ENCODE assay signal across 8 mouse cellular contexts in genomic region chr3:79842165-79842564, GRCm38 (mm10). TPM values are rescaled to one million over a fixed set of nuclear protein-coding genes. Genes with fewer than 3 reads are reported as not detected.
DNase-seq lines count a peak whose midpoint lies in the region; ATAC-seq lines count a peak whose summit lies in the region.

No protein-coding gene starts in this region.

- no peaks in the 10 kb centered on the region for H3K4me1 ChIP-seq in embryonic facial prominence, embryonic 15.5 days
- peaks cover 8% of the 10 kb centered on the region for H3K4me1 ChIP-seq in hindbrain, embryonic 13.5 days (replicated peaks)
- H3K4me1 ChIP-seq in limb, embryonic 15.5 days, result peaks cover 5% of the 10 kb centered on the region; the same call in 1 of the 2 replicates
- H3K4me1 ChIP-seq in midbrain, embryonic 15.5 days, result peaks cover 6% of the 10 kb centered on the region

- no peaks in the 10 kb centered on the region for H3K9me3 ChIP-seq in embryonic facial prominence, embryonic 15.5 days (replicated peaks)
- no peaks in the 10 kb centered on the region for H3K9me3 ChIP-seq in hindbrain, embryonic 13.5 days
- no peaks in the 10 kb centered on the region for H3K9me3 ChIP-seq in limb, embryonic 15.5 days
- H3K9me3 ChIP-seq in midbrain, embryonic 15.5 days, result no peaks in the 10 kb centered on the region

- H3K4me3 ChIP-seq in embryonic facial prominence, embryonic 15.5 days (replicated peaks), result peak overlapping the region; percentile 56
- H3K4me3 ChIP-seq in hindbrain, embryonic 13.5 days, result peak overlapping the region; percentile 46
- peak overlapping the region; percentile 56 for H3K4me3 ChIP-seq in limb, embryonic 15.5 days
- peak overlapping the region; percentile 51 for H3K4me3 ChIP-seq in midbrain, embryonic 15.5 days

- H3K27ac ChIP-seq in embryonic facial prominence, embryonic 15.5 days (replicated peaks), result peak overlapping the region; percentile 75; the same call in 1 of the 2 replicates
- no peak overlapping the region for H3K27ac ChIP-seq in hindbrain, embryonic 13.5 days
- H3K27ac ChIP-seq in limb, embryonic 15.5 days, result peak overlapping the region; percentile 86
- no peak overlapping the region for H3K27ac ChIP-seq in midbrain, embryonic 15.5 days

- WGBS in embryonic facial prominence, embryonic 15.5 days, result 6% methylated on average over 12 of the region's 12 CpGs
- 11% methylated on average over 12 of the region's 12 CpGs for WGBS in hindbrain, embryonic 13.5 days
- WGBS in limb, embryonic 15.5 days, result 7% methylated on average over 12 of the region's 12 CpGs
- 9% methylated on average over 12 of the region's 12 CpGs for WGBS in midbrain, embryonic 15.5 days

- H3K27me3 ChIP-seq in embryonic facial prominence, embryonic 15.5 days, result no peaks in the 10 kb centered on the region
- H3K27me3 ChIP-seq in hindbrain, embryonic 13.5 days, result 0 out of 2 replicates have a peak, but pooled peaks cover 8% of the 10 kb centered on the region
- H3K27me3 ChIP-seq in limb, embryonic 15.5 days, result no peaks in the 10 kb centered on the region
- no peaks in the 10 kb centered on the region for H3K27me3 ChIP-seq in midbrain, embryonic 15.5 days (replicated peaks)

- H3K36me3 ChIP-seq in embryonic facial prominence, embryonic 15.5 days, result no peaks in the 10 kb centered on the region
- H3K36me3 ChIP-seq in hindbrain, embryonic 13.5 days, result no peaks in the 10 kb centered on the region
- no peaks in the 10 kb centered on the region for H3K36me3 ChIP-seq in limb, embryonic 15.5 days
- no peaks in the 10 kb centered on the region for H3K36me3 ChIP-seq in midbrain, embryonic 15.5 days (replicated peaks)

- H3K4me2 ChIP-seq in embryonic facial prominence, embryonic 15.5 days (replicated peaks), result peak overlapping the region; percentile 74
- peak overlapping the region; percentile 78 for H3K4me2 ChIP-seq in hindbrain, embryonic 13.5 days
- peak overlapping the region; percentile 72 for H3K4me2 ChIP-seq in limb, embryonic 15.5 days
- H3K4me2 ChIP-seq in midbrain, embryonic 15.5 days, result peak overlapping the region; percentile 91

- peak; percentile 69 for ATAC-seq in embryonic facial prominence, embryonic 15.5 days (ENCODE audit: insufficient number of reproducible peaks, low FRiP score, low TSS enrichment, low read depth)
- ATAC-seq in hindbrain, embryonic 13.5 days (ENCODE audit: low FRiP score), result peak; percentile 73
- no peak for ATAC-seq in limb, embryonic 15.5 days (ENCODE audit: insufficient number of reproducible peaks, low FRiP score, low TSS enrichment, low read depth)
- peak; percentile 73 for ATAC-seq in midbrain, embryonic 15.5 days (replicated peaks)

- peak overlapping the region; percentile 46; the same call in 1 of the 2 replicates for H3K9ac ChIP-seq in embryonic facial prominence, embryonic 15.5 days
- H3K9ac ChIP-seq in hindbrain, embryonic 13.5 days, result peak overlapping the region; percentile 68; the same call in 1 of the 2 replicates
- peak overlapping the region; percentile 47; the same call in 1 of the 2 replicates for H3K9ac ChIP-seq in limb, embryonic 15.5 days
- H3K9ac ChIP-seq in midbrain, embryonic 15.5 days, result peak overlapping the region; percentile 31; the same call in 1 of the 2 replicates

- peak; percentile 89 for DNase-seq in CD4-positive helper T cell, adult 2 months (ENCODE audit: low read depth, low spot score)
- peak; percentile 75 for DNase-seq in NIH3T3 (ENCODE audit: low read depth)
- DNase-seq in testis, postnatal 14 days (ENCODE audit: low spot score), result peak; percentile 64
- no peak for DNase-seq in right cerebral cortex, postnatal 36 days (ENCODE audit: low spot score in 2 of 2)

RNA-seq across cellular contexts. Expression of gene Tmem144, which starts 10.4 kb away (rescaled TPM):
- 3.2 and 3.8 TPM in 2 replicates for polyA plus RNA-seq in embryonic facial prominence, embryonic 15.5 days (2015; fragmentation: Nextera tagmentation; extraction: Ambion mirVana)
- 1.1 and 1.4 TPM in 2 replicates for polyA plus RNA-seq in hindbrain, embryonic 13.5 days (2015; fragmentation: Nextera tagmentation; extraction: Ambion mirVana)
- polyA plus RNA-seq in limb, embryonic 15.5 days (2015; fragmentation: Nextera tagmentation; extraction: Ambion mirVana), result 2.8 and 3.8 TPM in 2 replicates
- 0.87 and 0.96 TPM in 2 replicates for polyA plus RNA-seq in midbrain, embryonic 15.5 days (2015; fragmentation: Nextera tagmentation; extraction: Ambion mirVana)

RNA-seq across cellular contexts. Expression of gene Fam198b, which starts 42.2 kb away (rescaled TPM):
- 15.6 and 17.2 TPM in 2 replicates for polyA plus RNA-seq in embryonic facial prominence, embryonic 15.5 days (2015; fragmentation: Nextera tagmentation; extraction: Ambion mirVana)
- 3.9 and 5.1 TPM in 2 replicates for polyA plus RNA-seq in hindbrain, embryonic 13.5 days (2015; fragmentation: Nextera tagmentation; extraction: Ambion mirVana)
- 20.1 and 20.8 TPM in 2 replicates for polyA plus RNA-seq in limb, embryonic 15.5 days (2015; fragmentation: Nextera tagmentation; extraction: Ambion mirVana)
- 1.3 and 1.6 TPM in 2 replicates for polyA plus RNA-seq in midbrain, embryonic 15.5 days (2015; fragmentation: Nextera tagmentation; extraction: Ambion mirVana)

Comparison
In these comparisons a context has a peak if more than half of its experiments do, and no peak if none do; other contexts are left out.
1. DNase-seq: peak in CD4-positive helper T cell, adult 2 months (single experiment), NIH3T3 (single experiment) and testis, postnatal 14 days (single experiment); none in right cerebral cortex, postnatal 36 days (0 of 2).
2. H3K27ac ChIP-seq: peak in embryonic facial prominence, embryonic 15.5 days (single experiment) and limb, embryonic 15.5 days (single experiment); none in hindbrain, embryonic 13.5 days (single experiment) and midbrain, embryonic 15.5 days (single experiment).
3. Peak in every context shown above with its lines, with median percentiles within 50 percentile points of each other: H3K4me2 ChIP-seq, H3K4me3 ChIP-seq and H3K9ac ChIP-seq.